Mouse (Mus musculus): ENCODE results near the gene Pnkp.

- TF ChIP-seq POLR2A (IDR thresholded peaks at IDR 0.05; ENCODE audit: borderline replicate concordance, low read depth, low read length) (no peak), CTCF (IDR thresholded peaks at IDR 0.05; ENCODE audit: low read depth, low read length) (no peak)
These were observed 10.1 kb upstream of the Pnkp start for GRCm38 (mm10) chr7:44846804-44847203.
